Mouse (Mus musculus): ENCODE measurements around the gene Dapk3.
"Not testable (repeated sequence)": the region's sequence is repeated elsewhere in the genome, so short reads cannot be mapped to it uniquely, and the experiment has no call there.

Gene Dapk3

GRCm38 (mm10) chr10:81145778-81146177, 37.0 kb upstream of the Dapk3 start:
- no peak for DNase-seq (ENCODE audit: low read depth, low spot score)

- DNase-seq (ENCODE audit: low read depth, low spot score): no peak
Measured at GRCm38 (mm10) chr10:81146296-81146695, 36.5 kb upstream of the Dapk3 start.

GRCm38 (mm10) chr10:81151261-81151660, 31.5 kb upstream of the Dapk3 start:
- DNase-seq (ENCODE audit: low read depth, low spot score): no peak

DNA sequence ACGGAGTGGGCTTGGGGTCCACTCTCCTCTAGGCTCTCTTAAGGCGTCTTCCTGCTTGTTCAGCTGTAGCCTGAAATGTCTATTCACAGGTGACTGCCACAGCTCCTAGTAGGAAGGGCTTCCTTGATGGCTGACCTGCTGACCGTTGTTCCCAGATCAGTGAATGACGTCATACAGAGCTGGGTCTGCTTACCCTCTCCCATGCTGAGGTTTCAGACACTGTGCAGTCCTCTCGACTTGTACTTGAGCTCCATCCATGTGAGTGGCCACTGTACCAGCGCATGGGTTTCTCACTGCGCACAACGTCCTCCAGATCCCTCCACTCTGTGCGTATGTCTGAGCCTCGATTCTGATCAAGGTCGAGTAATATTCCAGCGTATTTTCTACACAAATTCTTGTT, 30.2 kb upstream of the Dapk3 start:
- no peak for DNase-seq (ENCODE audit: low read depth, low spot score)

DNA sequence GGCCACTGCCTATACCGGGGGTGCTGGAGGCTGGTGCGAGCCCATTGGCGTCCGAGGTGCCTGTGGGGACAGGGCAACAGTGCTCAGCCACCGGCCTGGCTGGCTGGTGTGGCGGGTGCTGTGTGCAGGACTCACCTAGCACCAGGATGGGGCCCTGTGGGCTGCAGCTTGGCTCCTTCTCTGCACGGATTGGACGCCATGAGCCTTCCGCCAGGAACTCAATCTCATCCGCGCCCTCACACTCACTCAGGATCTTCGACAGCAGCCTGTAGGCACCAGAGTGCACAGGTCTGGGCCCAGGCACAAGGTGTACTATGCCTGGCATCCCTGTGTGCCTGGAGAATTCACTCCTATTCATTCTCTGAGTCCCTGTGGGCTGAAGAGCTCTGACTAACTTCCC, 28.5 kb upstream of the Dapk3 start:
- no peak for DNase-seq (ENCODE audit: low read depth, low spot score)

DNA sequence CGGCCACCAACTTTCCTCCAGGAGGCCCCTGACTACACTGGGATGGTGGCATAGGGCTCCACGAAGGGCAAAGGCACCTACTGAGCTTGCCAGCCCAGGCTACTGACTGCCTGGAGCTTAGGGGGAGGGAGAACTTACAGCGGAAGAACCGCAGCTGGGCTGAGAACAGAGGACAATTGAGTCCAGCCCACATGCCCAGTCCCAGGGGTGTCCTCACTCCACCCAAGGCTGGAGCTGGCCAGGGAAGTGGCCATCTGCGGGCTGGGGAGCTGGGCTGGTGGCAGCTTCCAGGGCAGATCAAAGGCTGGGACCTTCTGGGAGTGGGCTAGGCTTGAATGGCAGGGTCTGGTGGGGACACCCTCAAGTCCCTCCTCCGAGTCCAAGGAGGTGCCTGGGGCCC, 28.1 kb upstream of the Dapk3 start:
- no peak for DNase-seq (ENCODE audit: low read depth, low spot score)

DNA sequence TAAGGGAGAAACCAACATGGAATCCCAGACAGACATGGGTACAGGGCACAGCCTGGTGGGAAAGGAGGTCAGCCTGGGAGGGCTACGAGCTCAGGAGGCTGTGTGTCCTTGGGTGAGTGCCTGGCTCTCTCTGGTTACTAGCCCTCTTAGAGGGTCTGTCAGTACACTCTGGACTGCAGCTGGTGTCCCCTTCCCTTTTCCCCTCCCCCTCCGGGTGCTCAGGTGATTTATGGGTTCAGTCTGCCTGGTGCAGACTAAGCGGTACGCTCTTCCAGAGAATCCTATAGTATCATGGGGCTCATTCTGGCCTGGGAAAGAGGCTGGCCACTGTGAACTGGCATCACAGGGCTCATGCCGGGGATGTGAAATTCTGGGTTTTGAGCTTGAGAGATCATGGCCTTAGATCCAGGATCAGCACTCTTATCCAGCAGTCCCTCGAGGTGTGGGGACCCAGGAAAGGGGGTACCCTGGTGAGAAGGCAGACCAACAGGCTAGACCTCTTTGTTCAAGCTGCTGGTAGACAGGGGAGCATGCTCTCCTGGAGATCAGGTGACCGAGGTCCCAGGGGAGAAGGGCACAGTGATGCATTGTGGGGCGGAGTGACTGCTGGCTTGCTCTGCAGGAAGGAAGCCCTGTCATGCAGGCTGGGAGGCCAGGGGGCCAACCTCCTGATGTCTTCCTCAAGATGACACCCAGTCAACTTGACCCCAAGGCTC, 21.0 kb upstream of the Dapk3 start:
- DNase-seq (ENCODE audit: low read depth, low spot score): no peak

DNA sequence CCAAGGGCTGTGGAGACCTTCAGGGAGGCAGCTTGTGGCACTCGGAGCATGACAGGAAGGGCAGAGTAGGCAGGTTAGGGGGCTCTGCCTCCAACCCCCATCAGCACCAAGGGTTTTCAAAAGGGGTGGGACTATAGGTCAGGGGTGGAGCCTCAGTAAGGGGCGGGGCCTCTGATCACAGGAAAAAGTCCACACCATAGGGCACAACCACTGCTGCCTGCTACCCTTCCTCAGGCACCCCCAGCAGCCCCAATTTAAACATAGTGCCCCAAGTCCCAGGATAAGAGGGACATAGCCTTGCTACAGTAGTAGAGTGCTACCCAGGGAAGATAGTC, 20.5 kb upstream of the Dapk3 start:
- DNase-seq (ENCODE audit: low read depth, low spot score): no peak

DNA sequence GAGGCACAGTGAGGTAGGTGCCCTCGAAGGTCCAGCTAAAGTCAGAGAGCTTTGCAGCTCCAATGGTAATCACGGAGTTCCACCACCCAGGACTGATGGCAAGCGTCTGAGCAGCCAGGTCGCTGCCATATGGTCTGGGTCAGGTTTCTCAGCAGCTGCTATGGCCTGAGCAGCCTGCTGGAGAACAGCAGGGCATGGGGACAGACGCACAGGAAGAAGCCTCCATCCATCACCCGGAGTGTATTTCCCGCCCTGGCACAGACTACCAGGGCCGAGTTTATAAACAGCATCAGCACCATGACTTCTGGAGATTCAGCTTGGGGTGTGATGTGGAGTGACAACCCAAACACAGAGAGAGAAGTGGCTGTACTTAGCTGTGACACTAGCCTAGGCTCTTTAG, 17.7 kb upstream of the Dapk3 start:
- no peak for DNase-seq (ENCODE audit: low read depth, low spot score)

DNA sequence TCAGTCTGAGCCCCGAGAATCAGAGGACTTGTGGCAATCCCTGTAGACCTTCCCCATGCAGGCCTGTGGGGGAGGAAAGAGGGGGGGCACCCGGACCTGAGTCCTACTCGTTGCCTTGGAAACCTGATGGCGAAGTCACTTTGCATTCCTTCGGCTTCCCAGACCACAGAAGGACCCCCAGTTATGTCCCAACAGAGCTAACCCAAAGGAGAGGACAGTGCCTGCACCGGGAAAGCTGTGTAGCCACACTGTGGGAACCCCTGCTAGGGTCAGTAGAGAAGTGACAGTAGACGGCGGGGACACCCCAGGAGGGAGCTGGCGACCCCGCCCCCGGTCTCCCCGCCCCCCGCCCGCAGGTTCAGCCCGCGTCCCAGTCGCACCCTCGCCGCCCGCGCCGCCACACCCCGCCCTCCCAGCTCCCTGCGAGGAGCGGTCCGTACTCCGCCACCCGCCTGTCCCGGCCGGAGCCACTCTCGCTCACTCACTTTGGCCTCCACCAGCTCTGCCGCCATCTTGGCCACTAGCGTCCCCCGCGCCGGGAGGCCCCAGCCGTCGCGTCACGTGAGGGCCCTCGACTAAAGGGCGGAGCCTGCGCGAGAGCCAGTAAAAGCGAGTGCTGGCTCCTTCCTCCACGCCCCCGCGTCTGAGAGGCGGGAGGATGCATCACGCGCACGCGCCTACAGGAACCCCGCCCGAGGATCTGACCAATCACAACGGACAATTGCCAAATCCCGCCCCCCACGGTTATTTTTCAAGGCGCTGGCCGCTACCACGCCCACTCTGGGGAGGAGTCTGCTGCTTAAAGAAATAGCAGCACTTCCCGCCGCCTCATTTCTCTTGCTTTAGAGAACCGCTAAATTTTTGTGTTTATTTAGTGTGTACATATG, 15.4 kb upstream of the Dapk3 start, which contains the start of gene Pias4:
Gene Pias4, minus strand, starts transcription at position 724 of the 887 bp plus-strand sequence.
- DNase-seq (ENCODE audit: low read depth, low spot score): peak; percentile 99

GRCm38 (mm10) chr10:81168087-81168431, 14.7 kb upstream of the Dapk3 start:
- DNase-seq (ENCODE audit: low read depth, low spot score): no peak

DNA sequence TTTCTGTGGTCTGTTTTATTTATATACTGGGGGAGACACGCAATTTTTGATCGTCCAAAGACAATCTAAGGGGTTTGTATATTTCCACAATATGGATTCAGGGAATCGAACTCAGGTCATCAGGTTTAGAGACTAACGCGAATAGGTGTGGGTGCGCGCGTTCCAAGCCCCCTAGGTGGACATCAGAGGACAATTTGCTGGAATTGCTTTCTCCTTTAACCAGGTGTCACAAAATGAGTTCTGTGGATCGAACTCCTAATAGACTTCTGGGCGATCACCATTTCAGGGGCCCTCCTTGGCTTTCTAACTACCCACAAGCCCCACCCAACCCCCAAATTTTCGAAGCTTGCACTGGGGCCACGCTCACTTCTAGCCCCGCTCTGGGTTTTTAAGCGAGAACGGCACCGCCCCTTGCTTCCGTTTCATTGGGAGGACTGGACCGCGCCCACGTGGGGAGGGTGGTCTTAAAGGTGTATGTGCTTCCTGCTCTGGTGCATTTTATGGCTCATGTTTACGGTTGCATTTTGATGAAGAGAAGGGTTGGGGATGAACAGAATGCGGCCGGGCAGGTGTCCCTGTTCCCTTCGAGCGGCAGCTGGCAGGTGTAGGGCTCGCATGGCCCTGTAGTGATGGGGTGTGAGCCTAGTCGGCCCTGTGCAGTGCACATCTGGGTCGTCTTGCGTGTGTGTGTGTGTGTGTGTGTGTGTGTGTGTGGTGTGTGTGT, 14.1 kb upstream of the Dapk3 start:
- DNase-seq (ENCODE audit: low read depth, low spot score): peak; percentile 79

- DNase-seq (ENCODE audit: low read depth, low spot score): not testable (repeated sequence)
Measured at GRCm38 (mm10) chr10:81169411-81169900, 13.3 kb upstream of the Dapk3 start.

DNA sequence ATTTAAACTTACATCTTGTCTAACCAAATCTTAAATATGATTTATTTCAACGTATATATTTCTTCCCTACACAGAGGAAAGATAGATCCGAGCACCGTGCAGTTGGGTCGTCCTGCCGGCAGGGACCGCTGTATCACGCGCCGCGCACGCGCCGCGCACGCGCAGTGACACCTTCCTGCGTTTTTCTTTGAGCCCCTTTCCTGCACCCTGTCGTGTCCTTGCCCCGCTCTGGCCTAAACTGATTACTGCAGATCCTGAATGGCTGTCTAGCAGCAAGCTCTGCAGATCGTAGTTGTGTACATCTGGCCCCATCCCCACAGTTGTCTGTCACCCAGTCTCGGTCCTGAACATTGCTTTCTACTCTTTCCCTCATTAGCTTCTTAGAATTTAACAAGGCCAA, 9.7 kb upstream of the Dapk3 start:
- peak; percentile 89 for DNase-seq (ENCODE audit: low read depth, low spot score)

GRCm38 (mm10) chr10:81174617-81175344, 8.0 kb upstream of the Dapk3 start:
- peak; percentile 93 for DNase-seq (ENCODE audit: low read depth, low spot score)

- not testable (repeated sequence) for DNase-seq (ENCODE audit: low read depth, low spot score)
Measured at GRCm38 (mm10) chr10:81175345-81175701, 7.5 kb upstream of the Dapk3 start.

- DNase-seq (ENCODE audit: low read depth, low spot score): no peak
Measured at GRCm38 (mm10) chr10:81175936-81176465, 6.8 kb upstream of the Dapk3 start.

DNA sequence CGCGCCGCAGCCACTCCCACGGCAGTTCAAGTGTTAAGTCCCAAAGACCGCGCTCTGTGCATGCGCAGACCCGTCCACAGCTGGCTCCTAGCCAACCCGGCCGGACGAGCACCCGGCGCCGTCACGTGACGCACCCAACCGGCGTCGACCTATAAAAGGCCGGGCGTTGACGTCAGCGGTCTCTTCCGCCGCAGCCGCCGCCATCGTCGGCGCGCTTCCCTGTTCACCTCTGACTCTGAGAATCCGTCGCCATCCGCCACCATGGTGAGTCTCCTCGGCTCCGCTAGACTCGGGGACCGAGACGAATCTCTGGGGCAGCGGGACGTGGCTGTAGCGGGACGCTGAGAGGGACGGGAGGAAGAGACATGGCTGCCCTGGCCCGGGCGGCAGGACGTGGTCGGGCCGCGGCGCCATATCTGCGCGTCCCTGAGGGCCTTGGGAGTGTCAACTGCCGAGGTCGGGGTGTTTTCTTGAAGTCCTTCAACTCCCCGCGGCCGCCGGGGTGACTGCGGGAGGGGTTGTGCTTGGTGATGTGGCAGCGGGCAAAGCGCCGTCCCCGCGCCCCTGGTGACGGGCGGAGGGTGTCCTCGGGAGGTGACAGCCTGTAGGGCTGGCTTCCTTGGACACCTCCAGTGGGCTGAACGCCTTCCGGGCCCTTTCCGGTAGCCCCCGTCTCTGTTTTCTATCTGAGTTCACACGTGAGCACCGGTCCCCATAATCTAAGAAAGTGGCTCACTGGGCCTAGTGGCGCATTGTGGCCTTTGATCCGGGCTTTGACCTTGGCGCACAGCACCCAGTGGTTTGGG, 6.1 kb upstream of the Dapk3 start, which contains the start of gene Eef2:
Gene Eef2, plus strand, starts transcription at position 166 of the 806 bp plus-strand sequence.
- DNase-seq (ENCODE audit: low read depth, low spot score): peak; percentile 98

GRCm38 (mm10) chr10:81177491-81177925, 5.3 kb upstream of the Dapk3 start:
- no peak for DNase-seq (ENCODE audit: low read depth, low spot score)

DNA sequence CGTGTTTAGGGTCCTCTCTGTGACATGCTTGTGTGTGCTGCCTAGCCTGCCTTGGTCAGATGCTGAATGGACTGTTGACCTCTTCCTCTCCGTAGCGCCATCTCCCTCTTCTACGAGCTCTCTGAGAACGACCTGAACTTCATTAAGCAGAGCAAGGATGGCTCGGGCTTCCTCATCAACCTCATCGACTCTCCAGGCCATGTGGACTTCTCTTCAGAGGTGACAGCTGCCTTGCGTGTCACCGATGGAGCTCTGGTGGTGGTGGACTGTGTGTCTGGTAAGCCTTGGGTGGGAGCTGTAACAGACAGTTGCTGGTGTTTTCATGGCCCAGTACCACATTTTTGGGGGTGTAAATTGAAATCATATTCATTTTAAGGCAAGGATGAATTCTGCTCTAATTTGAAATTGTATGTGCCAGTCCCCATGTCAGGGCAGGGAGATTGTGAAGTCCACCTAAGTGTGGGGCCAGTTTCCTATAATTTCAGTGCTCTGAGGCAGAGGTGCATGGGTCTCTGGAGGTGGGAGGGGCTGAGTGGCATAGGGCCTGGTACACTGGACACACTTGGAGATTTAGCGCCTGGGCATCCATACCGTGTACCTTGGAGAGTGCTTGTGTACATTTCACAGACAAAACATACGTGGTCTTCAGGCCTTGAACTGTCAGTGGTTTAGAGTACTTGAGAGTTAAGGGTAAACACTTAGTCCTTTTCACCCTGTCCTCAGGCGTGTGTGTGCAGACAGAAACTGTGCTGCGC, 4.7 kb upstream of the Dapk3 start:
- no peak for DNase-seq (ENCODE audit: low read depth, low spot score)
